ENCODE assay signal across 27 mouse cellular contexts in the genomic region with DNA sequence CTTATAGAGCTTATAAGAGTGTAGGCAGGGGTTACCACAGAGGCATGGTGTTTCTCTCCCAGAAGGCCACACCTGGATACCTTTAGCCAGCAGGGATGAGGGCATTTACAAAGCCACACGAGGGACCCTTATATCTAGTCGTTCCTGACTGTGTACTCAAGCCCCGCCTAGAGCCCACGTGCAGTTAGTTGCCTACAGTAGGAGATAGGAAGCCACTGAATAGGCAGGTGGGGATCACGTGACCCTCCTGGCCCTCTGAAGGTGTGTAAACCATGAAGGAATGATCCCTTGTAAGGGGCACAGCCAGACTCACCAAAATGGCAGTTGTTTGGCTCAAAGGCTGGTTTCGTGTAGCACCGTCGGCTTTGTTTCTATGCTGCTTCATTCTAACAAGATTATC. TPM values are rescaled to one million over a fixed set of nuclear protein-coding genes. Genes with fewer than 3 reads are reported as not detected.
"Had no signal": no experiment of that assay in that cellular context is flagged by ENCODE, and none has a peak within 500 bp of the region (broad histone marks: within the 10 kb centered on the region; RNA-seq: fewer than 3 reads in every experiment).

No protein-coding gene starts in this region.

RNA-seq across cellular contexts. Expression of a gene that starts 18.1 kb away (rescaled TPM):
- total RNA-seq: common myeloid progenitor, adult 5-6 weeks; gastrocnemius, postnatal 10 days; gastrocnemius, postnatal 14 days; gastrocnemius, postnatal 25 days; gastrocnemius, postnatal 36 days; granulocyte monocyte progenitor cell, adult 5-6 weeks; heart, adult 18-20 months; heart, adult 2 months; heart, adult 8-10 months had no signal
- polyA plus RNA-seq: embryonic facial prominence, embryonic 13.5 days; embryonic facial prominence, embryonic 15.5 days; erythroblast, embryonic 14.5 days; forebrain, embryonic 10.5 days; forebrain, embryonic 14.5 days; heart, adult 2 months had no signal

RNA-seq across cellular contexts. Expression of a gene that starts 28.5 kb away (rescaled TPM):
- total RNA-seq: forebrain, postnatal 0 days; gastrocnemius, adult 18-20 months; gastrocnemius, adult 2 months; gastrocnemius, adult 8-10 months; gastrocnemius, postnatal 10 days; gastrocnemius, postnatal 14 days; gastrocnemius, postnatal 25 days; gastrocnemius, postnatal 36 days; gastrocnemius, postnatal 4 days; heart, adult 18-20 months; heart, adult 2 months; heart, adult 8-10 months had no signal
- polyA plus RNA-seq: embryonic facial prominence, embryonic 10.5 days; embryonic facial prominence, embryonic 11.5 days; embryonic facial prominence, embryonic 12.5 days; embryonic facial prominence, embryonic 13.5 days; embryonic facial prominence, embryonic 14.5 days; embryonic facial prominence, embryonic 15.5 days; erythroblast, embryonic 14.5 days; forebrain, embryonic 10.5 days; forebrain, embryonic 11.5 days; forebrain, embryonic 12.5 days; forebrain, embryonic 14.5 days; forebrain, embryonic 15.5 days; gonadal fat pad, adult 2 months; heart, adult 2 months had no signal
